Mouse (Mus musculus): Measurements from ENCODE around the gene Gm29133. TPM values are rescaled to one million over a fixed set of nuclear protein-coding genes. Genes with fewer than 3 reads are reported as not detected.

Gene Gm29133
- polyA plus RNA-seq, 1 experiment = not detected

DNA sequence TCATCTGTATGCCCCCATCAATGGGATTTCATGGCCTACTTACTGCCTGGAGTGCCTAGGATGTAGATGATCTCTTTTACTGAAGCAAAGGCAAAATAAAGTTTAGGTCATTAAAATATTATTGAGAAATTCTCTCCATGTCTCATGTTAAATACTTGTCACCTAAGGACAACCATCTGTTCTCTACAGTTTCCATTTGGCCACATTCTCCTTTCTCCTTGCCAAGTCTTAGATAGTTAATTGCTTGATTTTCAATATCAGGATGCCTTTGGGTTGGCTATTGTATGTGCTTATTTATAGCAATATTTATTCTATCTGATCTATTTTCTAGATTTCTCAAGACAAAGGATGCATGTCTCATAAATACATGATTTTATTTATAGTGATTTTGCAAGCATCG is 75.9 kb downstream of the Gm29133 start:
- peak; percentile 9 for DNase-seq (ENCODE audit: low read depth)
- no peak for TF ChIP-seq POLR2A (IDR thresholded peaks at IDR 0.05; ENCODE audit: borderline replicate concordance, extremely low read depth, insufficient read depth, insufficient read length, poor library complexity, severe bottlenecking)
- TF ChIP-seq CTCF (IDR thresholded peaks at IDR 0.05; ENCODE audit: borderline replicate concordance, extremely low read depth, insufficient read depth, insufficient read length) = no peak

DNA sequence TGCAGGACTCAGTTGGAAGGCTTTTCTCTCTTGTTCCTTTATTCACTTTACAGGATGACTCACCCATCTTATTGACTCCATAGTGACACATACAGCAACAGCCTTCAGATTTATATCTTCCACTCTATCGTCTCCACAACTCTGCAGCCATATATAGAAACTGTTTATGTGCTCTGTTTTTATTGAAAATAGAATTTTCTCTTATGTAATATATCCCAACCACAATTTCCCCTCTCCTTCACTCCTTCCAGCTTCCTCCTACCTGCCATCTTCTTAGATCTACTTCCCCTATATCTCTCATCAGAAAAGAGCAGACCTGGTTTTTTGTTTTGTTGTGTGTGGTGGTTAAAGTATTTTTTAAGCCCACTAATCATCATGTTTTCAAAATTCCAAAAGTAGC is 76.5 kb downstream of the Gm29133 start:
- TF ChIP-seq CTCF (IDR thresholded peaks at IDR 0.05; ENCODE audit: borderline replicate concordance, extremely low read depth, insufficient read depth, insufficient read length) (no peak), POLR2A (IDR thresholded peaks at IDR 0.05; ENCODE audit: borderline replicate concordance, extremely low read depth, insufficient read depth, insufficient read length, poor library complexity, severe bottlenecking) (no peak)
- no peak for DNase-seq (ENCODE audit: low read depth)

DNA sequence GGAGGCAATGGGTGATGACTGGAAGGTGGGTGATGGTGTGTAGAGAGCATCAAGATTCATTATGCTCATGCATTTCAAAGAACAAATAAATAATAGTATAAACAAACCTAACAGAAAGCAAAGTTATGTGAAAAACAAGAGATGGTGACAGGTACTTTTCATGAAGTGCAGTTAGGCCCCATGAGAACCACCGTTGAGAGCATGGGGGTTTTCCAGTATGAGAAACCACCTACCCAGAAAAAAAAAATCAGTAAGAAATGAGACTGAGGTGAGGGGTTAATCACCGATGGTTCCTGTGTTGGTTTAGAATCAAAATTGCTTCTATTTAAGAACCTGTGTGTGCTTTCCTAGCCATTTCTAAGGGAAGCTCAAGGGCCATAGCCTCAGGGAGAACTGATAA is 86.8 kb downstream of the Gm29133 start:
- TF ChIP-seq CTCF (IDR thresholded peaks at IDR 0.05; ENCODE audit: borderline replicate concordance, extremely low read depth, insufficient read depth, insufficient read length) (no peak), POLR2A (IDR thresholded peaks at IDR 0.05; ENCODE audit: borderline replicate concordance, extremely low read depth, insufficient read depth, insufficient read length, poor library complexity, severe bottlenecking) (no peak)

DNA sequence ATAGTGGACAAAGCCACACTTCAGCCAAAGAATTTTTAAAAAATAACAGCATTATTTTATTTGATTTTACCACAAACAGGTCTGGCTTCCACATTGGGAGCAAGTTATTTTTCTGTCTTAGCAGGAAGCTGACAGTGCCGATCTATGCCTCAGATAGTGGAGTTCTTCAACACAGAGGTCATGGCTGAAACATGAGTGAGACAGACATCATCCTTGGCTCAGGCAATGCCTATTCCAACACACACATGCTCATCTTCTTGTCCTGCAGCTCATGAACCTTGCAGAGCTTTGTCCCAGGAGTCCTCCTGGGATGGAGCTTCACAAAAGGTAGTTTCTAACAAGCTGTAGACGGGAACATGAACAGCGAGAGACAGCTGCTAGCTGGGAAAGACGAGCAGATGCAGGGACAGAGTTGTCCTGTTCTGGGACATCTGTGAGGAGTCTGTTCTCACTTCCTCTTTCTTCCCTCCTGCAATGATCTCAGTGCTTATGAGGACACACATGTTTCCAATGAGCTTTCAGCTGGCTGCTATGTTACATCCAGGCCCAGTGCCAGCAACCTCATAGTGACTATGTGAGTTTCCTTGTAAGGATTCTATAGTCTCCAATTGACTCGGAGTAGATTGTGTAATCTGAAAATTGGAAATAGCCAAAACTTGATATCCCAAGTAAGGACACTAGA is 87.4 kb downstream of the Gm29133 start:
- TF ChIP-seq POLR2A (IDR thresholded peaks at IDR 0.05; ENCODE audit: borderline replicate concordance, extremely low read depth, insufficient read depth, insufficient read length, poor library complexity, severe bottlenecking) (no peak), CTCF (IDR thresholded peaks at IDR 0.05; ENCODE audit: borderline replicate concordance, extremely low read depth, insufficient read depth, insufficient read length) (no peak)
- DNase-seq (ENCODE audit: low read depth) = peak; percentile 12

More for the DNA sequence above, 86.8 kb downstream of the Gm29133 start:
- no peak for DNase-seq (ENCODE audit: low read depth)

Other genes with a start within 250 kb of the Gm29133 start
- gene Pdcd10, start 191.3 kb upstream of the Gm29133 start, polyA plus RNA-seq (2012; rRNA removed) = 32.8 and 38.1 TPM in 2 replicates
- 43.9 and 56.3 TPM in 2 replicates for gene Serpini1, start 190.7 kb upstream of the Gm29133 start, polyA plus RNA-seq (2012; rRNA removed)
- gene Golim4, start 208.8 kb downstream of the Gm29133 start, polyA plus RNA-seq (2012; rRNA removed) = 24.9 and 25.1 TPM in 2 replicates

Measured in brain, embryonic 14.5 days (tissue).